Mouse (Mus musculus) layer of hippocampus, adult 2 months (tissue): ENCODE data around the gene Notch1. TPM values are rescaled to one million over a fixed set of nuclear protein-coding genes. Genes with fewer than 3 reads are reported as not detected.

ENCODE experiments used
- DNase-seq, 2 experiments: peaks; one replicate each; pipeline ENCODE4 v3.0.0; 2022; ENCODE audit warnings: low spot score in 2 of 2
- H3K27ac ChIP-seq: fragments of 200-600 bp; 2 replicates; pipeline ENCODE4 v1.8.1; 2022
- H3K4me3 ChIP-seq: fragments of 200-600 bp; 2 replicates; pipeline ENCODE4 v1.8.1; 2022; ENCODE audit warnings: mild to moderate bottlenecking
- CTCF ChIP-seq: fragments of 200-600 bp; conservative IDR thresholded peaks from 2 replicates; pipeline ENCODE4 v1.8.1; 2022; ENCODE audit warnings: antibody characterized with exemption, mild to moderate bottlenecking, moderate library complexity
- total RNA-seq, 2 experiments: library from RNA; stranded (reverse); gene quantifications; 2 replicates each; pipeline ENCODE4 v1.2.3; 2021

The Notch1 gene
- total RNA-seq, 2 experiments from 2014 or later, result 32.7 to 35.7 TPM

DNA sequence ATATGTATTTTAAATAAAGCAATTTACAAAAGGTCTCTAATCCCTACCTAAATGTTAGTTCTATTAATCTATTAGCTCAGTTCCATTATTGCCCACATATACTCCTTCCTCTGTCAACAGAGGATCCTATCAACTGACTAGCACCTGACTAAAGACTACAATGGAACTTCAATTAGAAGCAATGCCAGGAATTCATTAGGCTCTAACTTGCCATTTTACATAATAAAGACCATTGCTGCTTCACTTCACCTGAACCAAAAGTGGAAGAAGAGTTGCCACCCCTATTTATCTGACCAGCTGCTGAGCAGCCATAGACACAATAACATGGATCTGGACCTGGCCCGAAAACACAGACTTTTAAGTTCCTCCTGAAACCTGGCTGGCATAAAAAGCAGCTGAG, 73.6 kb downstream of the Notch1 start:
- no peak for DNase-seq
- TF ChIP-seq CTCF, result no peak
- no peak overlapping the region for H3K4me3 ChIP-seq
- no peak overlapping the region for H3K27ac ChIP-seq

DNA sequence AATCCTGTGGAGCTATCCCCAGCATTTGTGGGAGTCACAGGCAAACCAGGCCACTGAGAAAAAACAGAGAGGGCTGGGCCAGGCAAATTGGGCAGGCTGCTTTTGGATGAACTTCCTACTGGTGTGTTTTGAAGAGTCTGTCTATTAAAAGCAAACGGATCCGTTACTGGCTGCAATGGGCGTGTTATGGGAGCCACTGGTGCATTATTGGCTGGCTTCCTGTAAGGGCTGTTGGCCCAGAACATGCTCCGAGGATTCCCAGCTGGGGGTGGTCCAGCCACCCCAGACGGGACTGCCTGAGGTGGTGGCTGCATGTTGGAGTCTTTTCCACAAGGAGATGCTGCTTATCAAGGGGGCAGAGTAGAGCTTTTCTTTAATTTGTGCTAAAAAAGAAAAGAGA, 74.8 kb downstream of the Notch1 start:
- no peak for TF ChIP-seq CTCF
- H3K27ac ChIP-seq, result no peak overlapping the region
- H3K4me3 ChIP-seq, result no peak overlapping the region
- no peak for DNase-seq

DNA sequence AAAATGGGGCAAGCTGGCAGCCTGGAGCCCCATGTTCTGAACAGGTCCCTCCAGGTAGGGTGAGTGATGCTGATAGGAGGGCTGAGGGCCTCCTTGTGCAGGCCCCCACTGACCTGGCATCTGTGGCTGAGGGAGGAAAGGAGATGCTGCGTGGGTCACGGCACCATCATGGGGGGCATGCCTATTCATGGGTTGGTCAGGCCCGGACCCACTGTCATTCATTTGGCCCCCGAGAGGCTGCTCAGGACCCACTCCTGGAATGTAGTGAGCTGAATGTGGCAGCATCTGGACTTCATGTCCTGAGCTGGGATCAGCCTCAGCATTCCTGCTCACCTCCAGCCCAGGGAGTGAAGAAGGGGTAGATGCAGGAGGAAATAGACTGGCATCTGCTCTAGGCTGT, 75.2 kb downstream of the Notch1 start:
- no peak for TF ChIP-seq CTCF
- Histone ChIP-seq H3K4me3 (no peak overlapping the region), H3K27ac (no peak overlapping the region)
- no peak for DNase-seq

DNA sequence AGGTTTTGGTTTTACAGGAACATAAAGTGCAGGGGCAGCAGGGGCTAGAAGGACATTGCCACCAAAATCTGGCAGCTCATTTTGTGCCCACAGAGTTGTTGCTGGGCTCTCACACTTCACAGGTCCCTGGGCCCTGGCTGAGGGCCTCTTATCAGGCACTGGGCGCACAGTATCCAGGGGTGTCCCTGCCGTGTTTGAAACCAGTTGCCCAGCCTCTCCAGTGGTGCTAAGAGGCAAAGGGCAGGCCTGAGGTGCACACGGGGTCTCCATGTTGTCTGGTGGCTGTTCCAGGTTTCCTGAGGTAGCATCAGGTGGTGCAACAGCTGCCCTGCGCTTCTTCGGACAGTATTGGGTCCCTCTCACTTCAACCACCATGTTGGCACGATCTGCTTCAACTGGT, 76.8 kb downstream of the Notch1 start:
- Histone ChIP-seq H3K4me3 (no peak overlapping the region), H3K27ac (no peak overlapping the region)
- TF ChIP-seq CTCF, result no peak
- no peak for DNase-seq

- TF ChIP-seq CTCF, result no peak
- no peak for DNase-seq
- H3K27ac ChIP-seq, result peak overlapping the region; percentile 82; the same call in 1 of the 2 replicates
- no peak overlapping the region for H3K4me3 ChIP-seq
Measured at GRCm38 (mm10) chr2:26438373-26438772, 78.1 kb downstream of the Notch1 start.

DNA sequence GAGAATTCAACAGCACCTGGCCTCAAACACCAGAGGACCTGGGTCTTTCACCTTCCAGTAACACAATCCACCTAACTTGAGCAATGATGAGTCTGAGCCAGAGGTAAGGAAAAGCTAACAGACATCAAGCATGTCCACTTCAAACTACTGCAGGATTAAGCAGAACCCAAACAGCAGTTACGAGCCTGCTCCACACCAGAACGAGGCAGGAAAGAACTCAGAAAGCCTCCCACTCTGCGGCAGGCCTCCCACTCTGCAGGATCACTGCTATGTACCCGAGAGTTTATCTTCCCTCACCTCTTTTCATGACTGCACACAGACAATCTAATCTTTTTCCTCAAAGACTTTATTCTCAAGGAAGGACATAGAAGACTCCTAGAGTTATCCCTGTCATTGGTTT, 79.2 kb downstream of the Notch1 start:
- H3K27ac ChIP-seq, result peak overlapping the region; percentile 82
- TF ChIP-seq CTCF, result no peak; the same call in 1 of the 2 replicates
- H3K4me3 ChIP-seq, result peak overlapping the region; percentile 1; the same call in 1 of the 2 replicates
- peak; percentile 42 to 54 for DNase-seq

DNA sequence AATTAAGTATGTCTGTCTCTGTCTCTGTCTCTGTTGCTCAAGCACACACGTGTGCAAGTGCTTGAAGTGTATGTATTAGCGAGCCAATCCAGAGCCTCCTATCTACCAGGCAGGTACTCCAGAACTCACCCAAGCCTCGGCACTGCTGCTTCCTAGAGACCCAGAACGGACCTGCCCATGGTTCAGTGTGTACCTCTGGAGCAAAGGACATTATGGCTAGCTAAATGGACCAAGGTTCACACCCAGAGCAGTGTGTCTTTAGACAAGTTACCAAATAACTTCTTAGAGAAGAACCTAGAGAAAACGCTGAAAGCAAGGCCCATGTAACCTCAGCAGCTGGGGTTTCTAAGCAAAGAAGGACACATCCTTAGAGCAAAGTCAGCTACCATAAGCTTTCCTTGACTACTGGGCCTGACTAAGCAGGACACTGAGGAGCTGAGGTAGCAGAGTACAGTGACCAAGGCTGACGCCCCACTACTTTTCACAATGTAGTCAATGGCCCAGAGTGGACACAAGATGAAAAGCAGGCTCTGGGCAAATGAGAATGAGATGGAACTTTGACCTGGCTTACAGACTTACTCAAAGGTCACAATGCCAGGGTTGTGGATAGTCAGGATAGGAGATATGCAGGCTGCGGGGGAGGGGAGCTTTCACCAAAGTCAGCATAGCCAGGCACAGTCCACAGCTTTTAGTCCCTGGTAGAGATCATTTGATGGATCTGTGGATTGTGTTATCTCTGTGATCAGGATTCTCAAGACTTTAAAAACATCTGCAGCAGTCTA, 81.5 kb downstream of the Notch1 start:
- TF ChIP-seq CTCF, result no peak
- Histone ChIP-seq H3K4me3 (no peak overlapping the region), H3K27ac (no peak overlapping the region)
- DNase-seq, result no peak

DNA sequence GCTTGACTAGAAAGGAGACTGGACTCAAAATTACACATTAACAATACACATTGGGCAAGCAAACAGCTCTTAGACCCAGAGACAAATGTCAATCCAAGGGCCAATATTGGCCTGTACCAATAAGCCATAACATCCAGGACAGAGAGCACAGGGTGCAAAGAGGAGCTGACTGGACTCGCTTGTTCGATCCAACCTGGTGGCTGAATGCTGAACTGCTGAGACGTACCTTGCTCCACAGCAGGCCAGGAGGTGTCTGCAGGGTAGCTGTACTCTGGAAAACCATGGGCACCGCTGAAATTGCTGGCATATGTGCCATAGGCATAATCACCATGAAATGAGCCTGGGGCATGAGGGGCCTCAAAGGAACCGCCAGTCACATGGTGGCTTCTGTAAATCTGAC, 86.6 kb downstream of the Notch1 start:
- H3K4me3 ChIP-seq, result no peak overlapping the region
- no peak overlapping the region for H3K27ac ChIP-seq
- peak; percentile 26; the same call in 1 of the 2 replicates for TF ChIP-seq CTCF
- no peak for DNase-seq

- Histone ChIP-seq H3K27ac (no peak overlapping the region), H3K4me3 (no peak overlapping the region)
- no peak for DNase-seq
- TF ChIP-seq CTCF, result no peak
Measured at GRCm38 (mm10) chr2:26424541-26424940, 91.9 kb downstream of the Notch1 start.

- no peak overlapping the region for H3K4me3 ChIP-seq
- DNase-seq, result no peak
- no peak overlapping the region for H3K27ac ChIP-seq
- no peak for TF ChIP-seq CTCF
Measured at GRCm38 (mm10) chr2:26423086-26423485, 93.4 kb downstream of the Notch1 start.

GRCm38 (mm10) chr2:26421969-26422368, 94.5 kb downstream of the Notch1 start:
- Histone ChIP-seq H3K4me3 (no peak overlapping the region), H3K27ac (no peak overlapping the region)
- DNase-seq, result no peak
- no peak for TF ChIP-seq CTCF

DNA sequence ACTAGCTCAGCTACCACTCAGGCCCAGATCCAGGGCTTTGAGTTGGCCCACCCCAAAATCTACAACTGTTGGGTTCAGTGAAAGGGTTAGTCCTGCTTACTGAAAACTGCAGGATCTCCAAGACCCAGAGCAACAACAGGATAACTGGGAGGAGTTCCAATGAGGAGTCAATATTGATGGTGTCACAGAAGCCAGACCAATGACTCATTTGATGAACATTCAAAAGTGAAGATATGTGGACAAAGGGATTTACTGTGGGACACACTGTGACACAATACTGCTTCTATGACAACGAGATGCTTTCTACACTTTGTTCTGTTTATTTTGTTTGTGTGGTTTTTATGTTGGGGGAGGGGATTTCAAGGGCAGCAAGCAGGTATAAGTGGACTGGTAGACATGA, 98.3 kb downstream of the Notch1 start:
- Histone ChIP-seq H3K27ac (no peak overlapping the region), H3K4me3 (no peak overlapping the region)
- no peak for DNase-seq
- no peak for TF ChIP-seq CTCF

DNA sequence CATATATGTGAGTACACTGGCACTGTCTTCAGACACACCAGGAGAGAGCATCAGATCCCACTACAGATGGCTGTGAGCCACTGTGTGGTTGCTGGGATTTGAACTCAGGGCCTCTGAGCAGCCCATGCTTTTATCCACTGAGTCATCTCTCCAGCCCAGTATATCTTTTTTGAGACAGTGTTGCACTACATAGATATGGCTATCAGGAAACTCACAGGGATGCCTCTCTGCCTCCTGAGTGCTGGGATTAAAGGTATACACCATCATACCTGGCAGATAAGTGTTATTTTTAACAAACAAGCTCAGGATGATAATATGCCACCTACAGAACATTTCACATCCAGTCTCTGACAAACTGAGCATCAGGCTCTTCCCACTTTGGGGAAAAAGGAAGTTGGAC, 99.4 kb downstream of the Notch1 start:
- no peak for DNase-seq
- Histone ChIP-seq H3K4me3 (no peak overlapping the region), H3K27ac (no peak overlapping the region)
- TF ChIP-seq CTCF, result no peak

DNA sequence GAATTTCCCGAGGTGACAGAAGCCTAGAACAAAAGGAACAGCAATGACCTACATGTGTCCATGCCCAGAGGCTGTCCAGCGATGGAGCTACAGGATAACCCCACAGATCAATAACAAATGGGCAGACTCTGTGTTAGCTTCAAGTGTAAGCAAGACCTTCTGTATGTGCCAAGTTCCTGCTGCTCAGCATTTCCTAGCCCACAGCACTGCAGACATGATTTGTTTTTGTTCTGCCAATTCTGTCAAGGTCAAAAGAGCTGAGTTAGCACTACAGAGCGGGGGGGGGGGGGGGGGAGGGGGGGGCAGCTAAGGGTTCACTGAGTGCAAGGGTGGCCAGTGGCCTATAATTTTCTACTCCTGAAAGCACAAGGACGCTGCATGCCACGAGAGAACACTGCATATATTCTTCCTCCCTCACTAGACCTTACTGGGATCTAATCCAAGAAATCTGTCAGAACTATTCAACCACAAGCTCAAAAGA, 105.5 kb downstream of the Notch1 start:
- no peak overlapping the region for H3K4me3 ChIP-seq
- TF ChIP-seq CTCF, result no peak
- DNase-seq, result no peak
- peak overlapping the region; percentile 85 for H3K27ac ChIP-seq
